Mouse (Mus musculus) C2C12 (cell line): Measurements from ENCODE around the gene Acad11. TPM values are rescaled to one million over a fixed set of nuclear protein-coding genes. Genes with fewer than 3 reads are reported as not detected.

Source experiments
- H3K27me3 ChIP-seq: one replicate; pipeline ENCODE4 v1.6.1; 2011; ENCODE audit not compliant: control insufficient read depth, insufficient read depth, insufficient read length
- H3K36me3 ChIP-seq: one replicate; pipeline ENCODE4 v1.6.1; 2011; ENCODE audit not compliant: control insufficient read depth, insufficient read depth
- H3K4me3 ChIP-seq: one replicate; pipeline ENCODE4 v1.5.1; 2011; ENCODE audit warnings: mild to moderate bottlenecking, control low read depth; ENCODE audit not compliant: poor library complexity, insufficient read depth, severe bottlenecking
- H3K79me2 ChIP-seq: one replicate; pipeline ENCODE4 v1.6.1; 2011; ENCODE audit not compliant: control insufficient read depth, insufficient read depth
- H3K79me3 ChIP-seq: one replicate; pipeline ENCODE4 v1.6.1; 2011; ENCODE audit warnings: low read depth, control low read depth
- H3ac ChIP-seq: one replicate; pipeline ENCODE3; 2011; ENCODE audit warnings: low read depth; ENCODE audit not compliant: control insufficient read depth, insufficient read length
- CEBPB ChIP-seq: IDR thresholded peaks from one replicate; pipeline ENCODE4 v1.6.1; 2011; ENCODE audit warnings: low read depth, mild to moderate bottlenecking, control low read depth, moderate library complexity
- CTCF ChIP-seq: IDR thresholded peaks from one replicate; pipeline ENCODE4 v1.5.1; 2011; ENCODE audit not compliant: control insufficient read depth, insufficient read depth, insufficient read length
- FOSL1 ChIP-seq: IDR thresholded peaks from one replicate; pipeline ENCODE4 v1.8.0; 2011; ENCODE audit warnings: mild to moderate bottlenecking, low read length; ENCODE audit not compliant: poor library complexity, insufficient read depth, severe bottlenecking
- MAX ChIP-seq: IDR thresholded peaks from one replicate; pipeline ENCODE4 v1.6.1; 2011; ENCODE audit warnings: mild to moderate bottlenecking, control low read depth
- MYOD1 ChIP-seq: IDR thresholded peaks from one replicate; pipeline ENCODE4 v1.6.1; 2011; ENCODE audit warnings: low read depth; ENCODE audit not compliant: control insufficient read depth, insufficient read length
- MYOG ChIP-seq: IDR thresholded peaks from one replicate; pipeline ENCODE4 v1.6.1; 2011; ENCODE audit not compliant: control insufficient read depth, insufficient read length; ENCODE audit errors: extremely low read depth
- USF1 ChIP-seq: IDR thresholded peaks from one replicate; pipeline ENCODE4 v1.6.1; 2011; ENCODE audit warnings: low read depth, mild to moderate bottlenecking, control low read depth, moderate library complexity
- polyA plus RNA-seq: library from polyadenylated mRNA; unstranded; fragments of >200 nt; fragmentation: generic; extraction: Trizol; gene quantifications from one replicate; pipeline ENCODE4 v1.2.1, GENCODE M21; 2012; ENCODE audit warnings: missing spikeins

The Acad11 gene
- polyA plus RNA-seq, 1 experiment: 3.0 TPM

DNA sequence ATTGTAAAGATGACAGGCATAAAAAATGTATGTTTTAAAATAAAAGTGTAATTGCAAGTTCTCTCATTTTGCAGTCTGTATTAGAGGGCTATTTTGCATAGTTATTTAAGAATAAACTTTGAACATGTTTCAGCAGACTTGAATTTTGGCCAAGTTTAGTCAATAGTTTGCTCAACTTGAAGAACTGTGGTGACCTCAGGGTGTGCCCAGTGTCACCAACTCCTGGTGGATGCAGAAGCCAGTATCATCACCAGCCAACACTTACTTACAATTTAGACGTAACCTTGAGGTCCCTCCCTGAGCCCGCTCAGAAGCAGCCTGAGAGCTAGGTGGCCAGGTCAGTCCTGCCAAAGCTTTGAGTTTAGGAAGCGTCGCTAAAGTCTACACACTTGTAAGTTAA, 19.5 kb upstream of the Acad11 start:
- H3K4me3 ChIP-seq: no peak overlapping the region
- H3ac ChIP-seq: no peak overlapping the region
- H3K27me3 ChIP-seq: no peaks in the 10 kb centered on the region
- no peaks in the 10 kb centered on the region for H3K79me3 ChIP-seq
- no peaks in the 10 kb centered on the region for H3K79me2 ChIP-seq
- H3K36me3 ChIP-seq: peaks cover 15% of the 10 kb centered on the region
- TF ChIP-seq FOSL1: no peak
- no peak for TF ChIP-seq MYOG
- no peak for TF ChIP-seq MAX
- no peak for TF ChIP-seq CEBPB
- TF ChIP-seq CTCF: no peak
- TF ChIP-seq MYOD1: no peak
- TF ChIP-seq USF1: no peak

DNA sequence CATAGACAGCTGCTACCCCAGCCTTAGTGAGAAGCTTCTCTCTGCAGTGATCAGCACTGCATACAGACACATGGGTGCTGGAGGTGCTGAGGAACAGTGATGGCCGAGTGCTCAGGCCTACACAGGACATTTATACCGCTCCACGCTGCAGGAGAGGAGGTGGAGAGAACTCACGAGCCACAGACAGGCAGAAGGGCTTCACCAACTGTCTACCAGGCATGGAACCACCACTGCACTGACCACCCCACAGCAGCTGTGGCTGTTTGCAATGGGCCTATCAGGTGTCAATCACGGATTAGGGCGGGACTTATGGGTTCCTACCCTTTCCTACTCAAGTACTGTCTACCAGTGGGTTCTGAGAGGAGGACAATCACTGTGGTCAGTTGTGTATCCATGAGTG, 12.1 kb upstream of the Acad11 start:
- Histone ChIP-seq H3K36me3 (peaks cover 57% of the 10 kb centered on the region), H3K4me3 (no peak overlapping the region), H3K79me2 (no peaks in the 10 kb centered on the region), H3K79me3 (no peaks in the 10 kb centered on the region), H3ac (no peak overlapping the region), H3K27me3 (no peaks in the 10 kb centered on the region)
- TF ChIP-seq CTCF (no peak), FOSL1 (no peak), MYOD1 (no peak), USF1 (no peak), CEBPB (no peak)

DNA sequence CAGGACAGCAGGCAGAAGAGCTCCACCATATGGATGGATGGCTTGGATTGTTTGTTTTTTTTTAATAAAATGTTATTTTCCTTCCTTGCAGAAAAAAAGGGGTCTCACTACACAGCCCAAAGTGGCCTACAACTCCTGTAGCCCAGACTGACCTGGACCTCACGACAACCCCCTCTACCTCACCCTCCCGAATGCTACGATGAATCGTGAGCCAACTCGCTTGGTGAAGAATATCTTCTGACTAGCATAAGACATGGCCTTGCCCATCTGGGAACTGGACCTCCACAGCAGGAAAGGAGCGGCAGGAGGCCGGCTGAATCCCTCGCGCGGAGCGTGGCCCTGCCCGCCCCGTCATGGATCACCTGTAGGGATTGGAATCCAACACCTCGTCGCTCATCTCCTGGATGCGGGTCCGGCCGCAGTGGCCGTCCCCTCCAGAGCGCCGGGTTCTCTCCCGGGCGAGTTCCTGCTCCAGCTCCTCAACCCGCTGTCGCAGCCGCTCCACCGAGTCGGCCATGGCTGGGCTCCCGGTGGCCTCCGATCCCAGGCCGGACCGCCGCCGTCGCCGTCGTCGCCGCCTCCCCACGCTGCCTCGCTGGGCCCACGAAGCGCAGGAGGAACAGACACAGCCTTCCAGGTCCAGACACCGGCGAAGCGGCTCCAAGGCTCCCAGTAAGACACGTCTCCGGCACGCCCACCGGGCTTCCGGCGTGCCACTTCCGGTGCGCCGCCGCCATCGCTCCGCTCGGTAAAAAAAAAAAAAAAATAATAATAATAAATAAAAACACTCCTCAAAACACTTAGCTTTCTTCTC, 540 bp upstream of the Acad11 start, which contains the start of gene Uba5:
Gene Uba5 (minus strand): TSS at position 705 of the 814 bp plus-strand sequence.
- Histone ChIP-seq H3K4me3 (peak within 1 kb of the TSS; percentile 92), H3K27me3 (no peaks in the 10 kb centered on the region), H3K79me2 (peaks cover 28% of the 10 kb centered on the region), H3ac (peak within 1 kb of the TSS; percentile 97), H3K79me3 (peaks cover 13% of the 10 kb centered on the region), H3K36me3 (peaks cover 6% of the 10 kb centered on the region)
- TF ChIP-seq MAX (no peak), MYOG (no peak), FOSL1 (no peak), CTCF (no peak), USF1 (no peak), MYOD1 (no peak), CEBPB (no peak)

DNA sequence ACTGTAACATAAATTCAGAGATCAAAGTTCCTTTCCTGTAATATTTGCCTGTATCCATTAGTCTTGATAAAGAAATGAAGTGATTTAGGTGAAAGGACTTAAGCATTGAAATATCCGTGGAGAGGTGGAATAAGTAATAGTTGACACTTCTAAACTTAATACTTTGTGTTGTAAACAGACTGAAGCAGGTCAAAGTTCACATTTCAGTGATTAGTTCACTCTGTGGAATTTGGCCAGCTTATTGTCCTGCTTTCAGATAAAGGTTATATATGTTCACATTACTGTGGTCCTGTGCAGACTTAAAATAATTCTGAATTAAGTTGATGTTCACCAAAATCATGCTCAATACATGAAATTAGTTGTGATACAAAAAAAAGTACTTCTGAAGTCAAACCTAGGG, 1.4 kb downstream of the Acad11 start:
- Histone ChIP-seq H3K4me3 (no peak overlapping the region), H3K36me3 (no peaks in the 10 kb centered on the region), H3ac (no peak overlapping the region), H3K79me2 (peaks cover 28% of the 10 kb centered on the region), H3K27me3 (no peaks in the 10 kb centered on the region), H3K79me3 (peaks cover 13% of the 10 kb centered on the region)
- TF ChIP-seq CEBPB: no peak
- no peak for TF ChIP-seq MYOG
- no peak for TF ChIP-seq CTCF
- TF ChIP-seq MYOD1: no peak
- no peak for TF ChIP-seq FOSL1
- TF ChIP-seq USF1: no peak
- no peak for TF ChIP-seq MAX

DNA sequence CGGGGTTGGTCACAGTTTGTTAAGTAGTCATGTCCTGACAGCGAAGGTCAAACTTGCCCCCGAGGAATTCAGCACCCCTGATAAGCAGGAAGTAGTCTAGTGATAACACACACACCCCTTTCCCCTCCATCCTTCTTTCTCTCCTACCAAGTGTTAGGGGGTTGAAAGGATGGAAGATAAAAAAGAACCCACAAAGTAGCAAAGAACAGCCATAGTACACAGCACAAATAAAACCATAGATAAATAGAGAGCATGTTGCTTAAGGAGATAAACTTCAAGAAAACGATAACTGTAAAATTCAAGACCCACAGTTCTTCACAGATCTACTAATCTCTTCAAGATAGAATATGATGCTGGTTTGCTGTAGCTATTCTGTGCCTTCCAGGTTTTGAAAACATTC, 7.1 kb downstream of the Acad11 start:
- no peaks in the 10 kb centered on the region for H3K79me3 ChIP-seq
- no peaks in the 10 kb centered on the region for H3K79me2 ChIP-seq
- no peaks in the 10 kb centered on the region for H3K36me3 ChIP-seq
- H3ac ChIP-seq: no peak overlapping the region
- TF ChIP-seq MYOG (no peak), CEBPB (no peak), MYOD1 (no peak), CTCF (no peak), USF1 (no peak), MAX (no peak), FOSL1 (no peak)
- H3K27me3 ChIP-seq: no peaks in the 10 kb centered on the region
- H3K4me3 ChIP-seq: no peak overlapping the region

DNA sequence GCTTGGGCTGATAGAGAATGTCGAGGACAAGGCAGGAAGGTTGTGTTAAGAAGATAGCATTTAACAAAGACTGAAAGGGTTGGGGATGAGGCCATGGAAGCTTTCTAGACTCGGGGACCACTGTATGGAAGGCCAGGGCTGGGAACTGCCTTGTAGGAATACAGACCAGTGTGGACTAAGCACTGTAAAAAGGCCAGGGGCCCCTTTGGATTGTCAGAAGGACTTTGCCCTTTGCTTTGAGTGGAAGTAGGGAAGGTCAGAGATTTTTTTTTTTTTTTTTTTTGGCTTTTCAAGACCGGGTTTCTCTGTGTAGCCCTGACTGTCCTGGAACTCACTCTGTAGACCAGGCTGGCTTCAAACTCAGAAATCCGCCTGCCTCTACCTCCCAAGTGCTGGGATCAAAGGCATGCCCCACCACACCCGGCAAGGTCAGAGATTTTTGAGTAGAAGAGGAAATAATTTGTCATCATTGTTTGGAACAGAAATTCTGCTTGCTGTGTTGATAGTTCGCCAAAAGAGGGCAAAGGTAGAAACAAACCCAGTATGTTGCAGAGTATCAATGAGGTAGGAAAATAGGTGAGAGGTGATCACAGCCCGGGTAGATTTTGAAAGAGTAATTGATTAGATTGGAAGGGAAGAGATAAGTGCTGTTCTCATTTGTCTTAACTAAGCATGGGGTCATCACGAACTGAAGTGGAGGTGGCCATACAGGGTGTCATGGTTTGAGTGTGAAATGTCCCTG, 7.9 kb downstream of the Acad11 start:
- Histone ChIP-seq H3ac (no peak overlapping the region), H3K36me3 (no peaks in the 10 kb centered on the region), H3K4me3 (no peak overlapping the region), H3K79me3 (no peaks in the 10 kb centered on the region), H3K27me3 (no peaks in the 10 kb centered on the region), H3K79me2 (no peaks in the 10 kb centered on the region)
- TF ChIP-seq MYOG (no peak), USF1 (no peak), MYOD1 (no peak), MAX (no peak), FOSL1 (no peak), CEBPB (no peak), CTCF (no peak)
